Mouse (Mus musculus) lung, embryonic 14.5 days (tissue): Measurements from ENCODE around the gene a. TPM values are rescaled to one million over a fixed set of nuclear protein-coding genes. Genes with fewer than 3 reads are reported as not detected.

Experiments
- ATAC-seq: fragments of 200-750 bp; cut with Nextera tagmentation; 2 replicates; pipeline ENCODE4 v1.8.0; 2017; ENCODE audit warnings: mild to moderate bottlenecking, moderate TSS enrichment, moderate library complexity; ENCODE audit not compliant: insufficient read depth
- DNase-seq: peaks from one replicate; pipeline ENCODE4 v3.0.0-alpha.2; 2015
- H3K27ac ChIP-seq: fragments of 300-500 bp; sonication (generic); 2 replicates; pipeline ENCODE4 v1.5.1; 2014; ENCODE audit warnings: low read depth, mild to moderate bottlenecking, moderate library complexity
- H3K27me3 ChIP-seq: fragments of 300-500 bp; sonication (generic); 2 replicates; pipeline ENCODE4 v1.6.1; 2014; ENCODE audit warnings: low read length, control low read depth; ENCODE audit not compliant: insufficient read depth
- H3K36me3 ChIP-seq: fragments of 300-500 bp; sonication (generic); 2 replicates; pipeline ENCODE4 v1.6.1; 2014; ENCODE audit warnings: control low read depth; ENCODE audit not compliant: insufficient read depth
- H3K4me1 ChIP-seq: fragments of 300-500 bp; sonication (generic); 2 replicates; pipeline ENCODE4 v1.6.1; 2014; ENCODE audit warnings: antibody characterized with exemption, control low read depth; ENCODE audit not compliant: insufficient read depth
- H3K4me2 ChIP-seq: fragments of 300-500 bp; sonication (generic); 2 replicates; pipeline ENCODE4 v1.6.1; 2014; ENCODE audit warnings: mild to moderate bottlenecking
- H3K4me3 ChIP-seq: fragments of 300-500 bp; sonication (generic); 2 replicates; pipeline ENCODE4 v1.5.1; 2014; ENCODE audit warnings: low read depth, low read length
- H3K9ac ChIP-seq: fragments of 300-500 bp; sonication (generic); 2 replicates; pipeline ENCODE4 v1.6.1; 2014
- H3K9me3 ChIP-seq: fragments of 300-500 bp; sonication (generic); 2 replicates; pipeline ENCODE4 v1.6.1; 2016; ENCODE audit warnings: low read depth, low read length, control low read depth
- CTCF ChIP-seq: IDR thresholded peaks from 2 replicates; pipeline ENCODE4 v1.5.1; 2016; ENCODE audit warnings: antibody characterized with exemption, low read depth
- WGBS: fragments of 180-500 bp; shearing (Covaris S2); extraction: QIAGEN DNeasy Blood & Tissue Kit; methylation state at CpG from one replicate; pipeline ENCODE4 v1.1.7; 2014; 5-methylcytosine and 5-hydroxymethylcytosine counted together
- polyA plus RNA-seq: library from polyadenylated mRNA; unstranded; fragments of >200 nt; fragmentation: Nextera tagmentation; extraction: Ambion mirVana; gene quantifications from 2 replicates; pipeline ENCODE4 v1.2.1, GENCODE M21; 2014

a gene
- polyA plus RNA-seq, 1 experiment from 2014 or later: not detected

- Histone ChIP-seq H3K27me3 (no peaks in the 10 kb centered on the region), H3K4me1 (0 out of 2 replicates have a peak, but pooled peaks cover 1% of the 10 kb centered on the region), H3K4me3 (no peak overlapping the region), H3K4me2 (no peak overlapping the region), H3K9ac (no peak overlapping the region), H3K36me3 (no peaks in the 10 kb centered on the region), H3K9me3 (no peaks in the 10 kb centered on the region), H3K27ac (no peak overlapping the region)
- WGBS: 66% methylated on average over 3 of the region's 3 CpGs
- no peak for TF ChIP-seq CTCF
- ATAC-seq: no peak
- no peak for DNase-seq
These were observed 253.9 kb downstream of the a start for GRCm38 (mm10) chr2:155045075-155045474.

- Histone ChIP-seq H3K27me3 (no peaks in the 10 kb centered on the region), H3K27ac (no peak overlapping the region), H3K4me3 (no peak overlapping the region), H3K36me3 (no peaks in the 10 kb centered on the region), H3K9ac (no peak overlapping the region), H3K4me2 (no peak overlapping the region), H3K4me1 (peaks cover 7% of the 10 kb centered on the region; the same call in 1 of the 2 replicates), H3K9me3 (no peaks in the 10 kb centered on the region)
- WGBS: 82% methylated on average over 2 of the region's 2 CpGs
- TF ChIP-seq CTCF: no peak
- DNase-seq: no peak
- no peak for ATAC-seq
These were observed 255.6 kb downstream of the a start for GRCm38 (mm10) chr2:155046803-155047202.

- TF ChIP-seq CTCF: no peak
- no peaks in the 10 kb centered on the region for H3K36me3 ChIP-seq
- no peak overlapping the region for H3K9ac ChIP-seq
- H3K9me3 ChIP-seq: no peaks in the 10 kb centered on the region
- ATAC-seq: no peak
- no peak for DNase-seq
- H3K4me2 ChIP-seq: no peak overlapping the region
- H3K27me3 ChIP-seq: no peaks in the 10 kb centered on the region
- no peak overlapping the region for H3K4me3 ChIP-seq
- peaks cover 9% of the 10 kb centered on the region; the same call in 1 of the 2 replicates for H3K4me1 ChIP-seq
- no peak overlapping the region for H3K27ac ChIP-seq
- WGBS: 62% methylated on average over 7 of the region's 7 CpGs
These were observed 256.4 kb downstream of the a start for GRCm38 (mm10) chr2:155047452-155048178.

- WGBS: 17% methylated on average over 5 of the region's 5 CpGs
- no peak for TF ChIP-seq CTCF
These were observed 258.9 kb downstream of the a start for GRCm38 (mm10) chr2:155050108-155050503.

GRCm38 (mm10) chr2:155050504-155051236 lies 259.5 kb downstream of the a start:
- peaks cover 9% of the 10 kb centered on the region; the same call in 1 of the 2 replicates for H3K4me1 ChIP-seq
- WGBS: under 1% methylated on average over 45 of the region's 45 CpGs
- H3K27me3 ChIP-seq: no peaks in the 10 kb centered on the region
- H3K36me3 ChIP-seq: no peaks in the 10 kb centered on the region
- H3K4me3 ChIP-seq: peak overlapping the region; percentile 49
- H3K27ac ChIP-seq: peak overlapping the region; percentile 83
- peak overlapping the region; percentile 49 for H3K9ac ChIP-seq
- peak overlapping the region; percentile 84 for H3K4me2 ChIP-seq
- no peak for TF ChIP-seq CTCF
- ATAC-seq (peak; percentile 94), DNase-seq (peak; percentile 99)
- no peaks in the 10 kb centered on the region for H3K9me3 ChIP-seq

More at GRCm38 (mm10) chr2:155050108-155050503, 258.9 kb downstream of the a start:
- peak; percentile 26; the same call in 1 of the 2 replicates for ATAC-seq
- peak overlapping the region; percentile 49 for H3K4me3 ChIP-seq
- H3K4me2 ChIP-seq: peak overlapping the region; percentile 84
- no peaks in the 10 kb centered on the region for H3K9me3 ChIP-seq
- no peaks in the 10 kb centered on the region for H3K27me3 ChIP-seq
- H3K27ac ChIP-seq: peak overlapping the region; percentile 74
- H3K4me1 ChIP-seq: peaks cover 9% of the 10 kb centered on the region; the same call in 1 of the 2 replicates
- peak; percentile 28 for DNase-seq
- no peaks in the 10 kb centered on the region for H3K36me3 ChIP-seq
- peak overlapping the region; percentile 49 for H3K9ac ChIP-seq

- no peaks in the 10 kb centered on the region for H3K36me3 ChIP-seq
- ATAC-seq (no peak), DNase-seq (peak; percentile 49)
- H3K4me1 ChIP-seq: peaks cover 9% of the 10 kb centered on the region; the same call in 1 of the 2 replicates
- H3K9ac ChIP-seq: peak overlapping the region; percentile 41
- no peak for TF ChIP-seq CTCF
- peak overlapping the region; percentile 84 for H3K4me2 ChIP-seq
- no peaks in the 10 kb centered on the region for H3K9me3 ChIP-seq
- H3K27me3 ChIP-seq: no peaks in the 10 kb centered on the region
- H3K27ac ChIP-seq: peak overlapping the region; percentile 83
- peak overlapping the region; percentile 49 for H3K4me3 ChIP-seq
- WGBS: 16% methylated on average over 9 of the region's 9 CpGs
These were observed 260.6 kb downstream of the a start for GRCm38 (mm10) chr2:155051622-155052351.
